Mouse (Mus musculus): ENCODE results near the gene Wdfy1. TPM values are rescaled to one million over a fixed set of nuclear protein-coding genes. Genes with fewer than 3 reads are reported as not detected.

Wdfy1 gene
- total RNA-seq, 2 experiments from 2014 or later, result 11.6 to 25.8 TPM

- ATAC-seq (replicated peaks; ENCODE audit: poor library complexity), result peak; percentile 82
These were observed 14.6 kb downstream of the Wdfy1 start for GRCm38 (mm10) chr1:79761106-79761916.

GRCm38 (mm10) chr1:79760656-79761055 is 15.3 kb downstream of the Wdfy1 start:
- ATAC-seq (replicated peaks; ENCODE audit: poor library complexity), result peak; percentile 9; the same call in 1 of the 2 replicates

GRCm38 (mm10) chr1:79759436-79759972 is 16.4 kb downstream of the Wdfy1 start:
- ATAC-seq (replicated peaks; ENCODE audit: poor library complexity), result no peak

- no peak for ATAC-seq (replicated peaks; ENCODE audit: poor library complexity)
These were observed 16.9 kb downstream of the Wdfy1 start for GRCm38 (mm10) chr1:79759006-79759405.

- ATAC-seq (replicated peaks; ENCODE audit: poor library complexity), result no peak
These were observed 18.3 kb downstream of the Wdfy1 start for GRCm38 (mm10) chr1:79757597-79757996.

GRCm38 (mm10) chr1:79757161-79757560 is 18.8 kb downstream of the Wdfy1 start:
- no peak for ATAC-seq (replicated peaks; ENCODE audit: poor library complexity)

- no peak for ATAC-seq (replicated peaks; ENCODE audit: poor library complexity)
These were observed 19.5 kb downstream of the Wdfy1 start for GRCm38 (mm10) chr1:79756417-79756816.

- no peak for ATAC-seq (replicated peaks; ENCODE audit: poor library complexity)
These were observed 20.6 kb downstream of the Wdfy1 start for GRCm38 (mm10) chr1:79755376-79755775.

- no peak for ATAC-seq (replicated peaks; ENCODE audit: poor library complexity)
These were observed 21.0 kb downstream of the Wdfy1 start for GRCm38 (mm10) chr1:79754936-79755335.

- ATAC-seq (replicated peaks; ENCODE audit: poor library complexity), result no peak
These were observed 22.5 kb downstream of the Wdfy1 start for GRCm38 (mm10) chr1:79753456-79753855.

GRCm38 (mm10) chr1:79752714-79753340 is 23.1 kb downstream of the Wdfy1 start:
- no peak for ATAC-seq (replicated peaks; ENCODE audit: poor library complexity)

- peak; percentile 63 for ATAC-seq (replicated peaks; ENCODE audit: poor library complexity)
These were observed 23.8 kb downstream of the Wdfy1 start for GRCm38 (mm10) chr1:79752015-79752695.

GRCm38 (mm10) chr1:79751186-79751585 is 24.8 kb downstream of the Wdfy1 start:
- peak; percentile 63 for ATAC-seq (replicated peaks; ENCODE audit: poor library complexity)

- no peak for ATAC-seq (replicated peaks; ENCODE audit: poor library complexity)
These were observed 29.9 kb downstream of the Wdfy1 start for GRCm38 (mm10) chr1:79746056-79746455.

- ATAC-seq (replicated peaks; ENCODE audit: poor library complexity), result no peak
These were observed 32.6 kb downstream of the Wdfy1 start for GRCm38 (mm10) chr1:79743385-79743784.

- no peak for ATAC-seq (replicated peaks; ENCODE audit: poor library complexity)
These were observed 33.0 kb downstream of the Wdfy1 start for GRCm38 (mm10) chr1:79742949-79743348.

- peak; percentile 94 for ATAC-seq (replicated peaks; ENCODE audit: poor library complexity)
These were observed 34.9 kb downstream of the Wdfy1 start for GRCm38 (mm10) chr1:79741002-79741401.

GRCm38 (mm10) chr1:79739726-79740125 is 36.2 kb downstream of the Wdfy1 start:
- peak; percentile 44 for ATAC-seq (replicated peaks; ENCODE audit: poor library complexity)

- ATAC-seq (replicated peaks; ENCODE audit: poor library complexity), result no peak
These were observed 39.5 kb downstream of the Wdfy1 start for GRCm38 (mm10) chr1:79736408-79736807.

- no peak for ATAC-seq (replicated peaks; ENCODE audit: poor library complexity)
These were observed 41.1 kb downstream of the Wdfy1 start for GRCm38 (mm10) chr1:79734794-79735193.

- ATAC-seq (replicated peaks; ENCODE audit: poor library complexity), result no peak
These were observed 61.6 kb downstream of the Wdfy1 start for GRCm38 (mm10) chr1:79714152-79714923.
